Mouse (Mus musculus): ENCODE measurements around the gene Ms4a4c. TPM values are rescaled to one million over a fixed set of nuclear protein-coding genes. Genes with fewer than 3 reads are reported as not detected.

Gene Ms4a4c
- polyA plus RNA-seq (2012; rRNA removed): 2.4 TPM in 2 replicates

GRCm38 (mm10) chr19:11404527-11404926 lies at the start of gene Ms4a4c:
Ms4a4c (plus strand) TSS chr19:11404770.
- DNase-seq: no peak
- H3K4me3 ChIP-seq (ENCODE audit: control insufficient read depth, insufficient read depth, low read length): no peak within 1 kb of the TSS
- no peaks in the 10 kb centered on the region for H3K4me1 ChIP-seq (replicated peaks; ENCODE audit: control insufficient read depth, insufficient read depth, low read length)
- no peak within 1 kb of the TSS for H3K27ac ChIP-seq (ENCODE audit: control insufficient read depth, insufficient read depth, low read length)
- 48% methylated on average over 3 of the region's 3 CpGs for WGBS
- H3K36me3 ChIP-seq (ENCODE audit: control insufficient read depth, insufficient read depth, low read length): no peaks in the 10 kb centered on the region
- H3K27me3 ChIP-seq (ENCODE audit: control insufficient read depth, insufficient read depth, low read length): no peaks in the 10 kb centered on the region
- TF ChIP-seq CTCF (IDR thresholded peaks at IDR 0.05; ENCODE audit: borderline replicate concordance, control insufficient read depth, extremely low read depth, insufficient read depth, low read length, poor library complexity) (no peak), POLR2A (IDR thresholded peaks at IDR 0.05; ENCODE audit: control insufficient read depth, extremely low read depth, insufficient read depth, low read length, poor library complexity) (no peak)

GRCm38 (mm10) chr19:11355730-11356129 lies 48.8 kb upstream of the Ms4a4c start:
- TF ChIP-seq CTCF (IDR thresholded peaks at IDR 0.05; ENCODE audit: borderline replicate concordance, control insufficient read depth, extremely low read depth, insufficient read depth, low read length, poor library complexity) (no peak), POLR2A (IDR thresholded peaks at IDR 0.05; ENCODE audit: control insufficient read depth, extremely low read depth, insufficient read depth, low read length, poor library complexity) (no peak)
- no peaks in the 10 kb centered on the region for H3K27me3 ChIP-seq (ENCODE audit: control insufficient read depth, insufficient read depth, low read length)
- WGBS: 4% methylated on average over 7 of the region's 7 CpGs
- H3K4me1 ChIP-seq (replicated peaks; ENCODE audit: control insufficient read depth, insufficient read depth, low read length): peaks cover 4% of the 10 kb centered on the region; the same call in 1 of the 2 replicates
- H3K36me3 ChIP-seq (ENCODE audit: control insufficient read depth, insufficient read depth, low read length): no peaks in the 10 kb centered on the region
- H3K4me3 ChIP-seq (ENCODE audit: control insufficient read depth, insufficient read depth, low read length): no peak overlapping the region
- DNase-seq: peak; percentile 32
- H3K27ac ChIP-seq (ENCODE audit: control insufficient read depth, insufficient read depth, low read length): no peak overlapping the region

- Histone ChIP-seq H3K4me1 (replicated peaks; ENCODE audit: control insufficient read depth, insufficient read depth, low read length) (peaks cover 4% of the 10 kb centered on the region; the same call in 1 of the 2 replicates), H3K36me3 (ENCODE audit: control insufficient read depth, insufficient read depth, low read length) (no peaks in the 10 kb centered on the region), H3K27ac (ENCODE audit: control insufficient read depth, insufficient read depth, low read length) (no peak overlapping the region), H3K4me3 (ENCODE audit: control insufficient read depth, insufficient read depth, low read length) (no peak overlapping the region), H3K27me3 (ENCODE audit: control insufficient read depth, insufficient read depth, low read length) (no peaks in the 10 kb centered on the region)
- WGBS: 66% methylated on average over 3 of the region's 3 CpGs
- TF ChIP-seq CTCF (IDR thresholded peaks at IDR 0.05; ENCODE audit: borderline replicate concordance, control insufficient read depth, extremely low read depth, insufficient read depth, low read length, poor library complexity) (no peak), POLR2A (IDR thresholded peaks at IDR 0.05; ENCODE audit: control insufficient read depth, extremely low read depth, insufficient read depth, low read length, poor library complexity) (no peak)
- peak; percentile 22 for DNase-seq
Measured at GRCm38 (mm10) chr19:11360106-11360505, 44.5 kb upstream of the Ms4a4c start.

GRCm38 (mm10) chr19:11362002-11362401 lies 42.6 kb upstream of the Ms4a4c start:
- H3K36me3 ChIP-seq (ENCODE audit: control insufficient read depth, insufficient read depth, low read length): no peaks in the 10 kb centered on the region
- no peak for DNase-seq
- no peaks in the 10 kb centered on the region for H3K27me3 ChIP-seq (ENCODE audit: control insufficient read depth, insufficient read depth, low read length)
- no peaks in the 10 kb centered on the region for H3K4me1 ChIP-seq (replicated peaks; ENCODE audit: control insufficient read depth, insufficient read depth, low read length)
- TF ChIP-seq CTCF (IDR thresholded peaks at IDR 0.05; ENCODE audit: borderline replicate concordance, control insufficient read depth, extremely low read depth, insufficient read depth, low read length, poor library complexity) (no peak), POLR2A (IDR thresholded peaks at IDR 0.05; ENCODE audit: control insufficient read depth, extremely low read depth, insufficient read depth, low read length, poor library complexity) (no peak)
- no peak overlapping the region for H3K4me3 ChIP-seq (ENCODE audit: control insufficient read depth, insufficient read depth, low read length)
- H3K27ac ChIP-seq (ENCODE audit: control insufficient read depth, insufficient read depth, low read length): peak overlapping the region; percentile 71

GRCm38 (mm10) chr19:11368310-11368709 lies 36.3 kb upstream of the Ms4a4c start:
- no peaks in the 10 kb centered on the region for H3K4me1 ChIP-seq (replicated peaks; ENCODE audit: control insufficient read depth, insufficient read depth, low read length)
- DNase-seq: no peak

GRCm38 (mm10) chr19:11371181-11371580 lies 33.4 kb upstream of the Ms4a4c start:
- no peaks in the 10 kb centered on the region for H3K4me1 ChIP-seq (replicated peaks; ENCODE audit: control insufficient read depth, insufficient read depth, low read length)
- H3K27ac ChIP-seq (ENCODE audit: control insufficient read depth, insufficient read depth, low read length): no peak overlapping the region
- H3K27me3 ChIP-seq (ENCODE audit: control insufficient read depth, insufficient read depth, low read length): no peaks in the 10 kb centered on the region
- no peaks in the 10 kb centered on the region for H3K36me3 ChIP-seq (ENCODE audit: control insufficient read depth, insufficient read depth, low read length)
- TF ChIP-seq POLR2A (IDR thresholded peaks at IDR 0.05; ENCODE audit: control insufficient read depth, extremely low read depth, insufficient read depth, low read length, poor library complexity) (no peak), CTCF (IDR thresholded peaks at IDR 0.05; ENCODE audit: borderline replicate concordance, control insufficient read depth, extremely low read depth, insufficient read depth, low read length, poor library complexity) (no peak)
- no peak for DNase-seq
- H3K4me3 ChIP-seq (ENCODE audit: control insufficient read depth, insufficient read depth, low read length): no peak overlapping the region

More at GRCm38 (mm10) chr19:11368310-11368709, 36.3 kb upstream of the Ms4a4c start:
- no peaks in the 10 kb centered on the region for H3K27me3 ChIP-seq (ENCODE audit: control insufficient read depth, insufficient read depth, low read length)
- H3K36me3 ChIP-seq (ENCODE audit: control insufficient read depth, insufficient read depth, low read length): no peaks in the 10 kb centered on the region
- no peak overlapping the region for H3K4me3 ChIP-seq (ENCODE audit: control insufficient read depth, insufficient read depth, low read length)
- TF ChIP-seq POLR2A (IDR thresholded peaks at IDR 0.05; ENCODE audit: control insufficient read depth, extremely low read depth, insufficient read depth, low read length, poor library complexity) (no peak), CTCF (IDR thresholded peaks at IDR 0.05; ENCODE audit: borderline replicate concordance, control insufficient read depth, extremely low read depth, insufficient read depth, low read length, poor library complexity) (no peak)
- H3K27ac ChIP-seq (ENCODE audit: control insufficient read depth, insufficient read depth, low read length): no peak overlapping the region
- WGBS: 68% methylated on average over 3 of the region's 3 CpGs

- 93% methylated on average over 2 of the region's 2 CpGs for WGBS
- H3K36me3 ChIP-seq (ENCODE audit: control insufficient read depth, insufficient read depth, low read length): no peaks in the 10 kb centered on the region
- no peak within 1 kb of the TSS for H3K4me3 ChIP-seq (ENCODE audit: control insufficient read depth, insufficient read depth, low read length)
- H3K27ac ChIP-seq (ENCODE audit: control insufficient read depth, insufficient read depth, low read length): no peak within 1 kb of the TSS
- H3K27me3 ChIP-seq (ENCODE audit: control insufficient read depth, insufficient read depth, low read length): no peaks in the 10 kb centered on the region
- DNase-seq: no peak
- no peak for TF ChIP-seq CTCF (IDR thresholded peaks at IDR 0.05; ENCODE audit: borderline replicate concordance, control insufficient read depth, extremely low read depth, insufficient read depth, low read length, poor library complexity)
- no peak for TF ChIP-seq POLR2A (IDR thresholded peaks at IDR 0.05; ENCODE audit: control insufficient read depth, extremely low read depth, insufficient read depth, low read length, poor library complexity)
- no peaks in the 10 kb centered on the region for H3K4me1 ChIP-seq (replicated peaks; ENCODE audit: control insufficient read depth, insufficient read depth, low read length)
Measured at GRCm38 (mm10) chr19:11375273-11375672, 29.3 kb upstream of the Ms4a4c start, which contains the start of gene Ms4a4a. Ms4a4a (plus strand) TSS chr19:11375523.
